Mouse (Mus musculus) adrenal gland, postnatal 14 days (tissue): ENCODE measurements around the gene Tm4sf5. TPM values are rescaled to one million over a fixed set of nuclear protein-coding genes. Genes with fewer than 3 reads are reported as not detected.
"Not testable (repeated sequence)": the region's sequence is repeated elsewhere in the genome, so short reads cannot be mapped to it uniquely, and the experiment has no call there.

Experiments
- DNase-seq: peaks from one replicate; pipeline ENCODE4 v3.0.0; 2021; ENCODE audit warnings: mixed read lengths
- total RNA-seq: library from RNA; stranded (reverse); gene quantifications from 2 replicates; pipeline ENCODE4 v1.2.3, GENCODE M21; 2021

Gene Tm4sf5
- total RNA-seq, 1 experiment from 2014 or later: not detected

- peak; percentile 51 for DNase-seq
Observed at GRCm38 (mm10) chr11:70509753-70510564, 4.9 kb downstream of the Tm4sf5 start.

DNA sequence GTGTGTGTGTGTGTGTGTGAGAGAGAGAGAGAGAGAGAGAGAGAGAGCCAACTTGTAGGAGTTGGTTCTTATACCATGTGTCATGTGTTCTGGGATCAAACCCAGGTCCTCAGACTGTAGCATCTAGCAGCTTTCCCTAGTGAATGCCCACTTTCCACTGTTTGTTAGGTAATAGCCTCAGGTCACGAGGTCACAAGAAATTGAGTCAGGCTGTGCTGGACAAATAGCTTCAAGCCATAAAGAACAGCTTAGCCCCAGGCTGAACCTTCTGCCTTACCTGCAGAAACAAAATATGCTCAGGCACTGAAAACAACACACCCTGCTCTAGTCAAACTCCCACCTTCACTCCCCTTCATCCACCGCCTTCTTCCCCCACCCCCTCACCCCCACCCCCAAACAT is 6.2 kb downstream of the Tm4sf5 start:
- no peak for DNase-seq

DNA sequence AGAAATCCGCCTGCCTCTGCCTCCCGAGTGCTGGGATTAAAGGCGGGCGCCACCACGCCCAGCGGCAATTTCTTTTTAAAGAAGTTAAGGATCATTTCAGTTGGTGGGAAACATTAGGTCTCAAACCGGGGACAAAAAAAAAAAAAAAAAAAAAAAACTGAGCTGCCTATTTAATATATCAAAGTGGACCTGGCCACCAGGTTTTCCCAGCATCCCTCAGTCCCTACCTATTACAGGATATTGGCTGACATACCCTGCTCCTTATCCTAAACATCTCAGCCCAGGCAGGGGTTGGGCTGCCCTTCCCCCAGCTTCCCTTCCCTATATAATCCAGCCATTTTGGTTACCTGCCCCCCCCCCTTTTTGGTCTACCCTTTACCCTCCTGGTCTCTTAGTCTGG is 6.8 kb downstream of the Tm4sf5 start:
- no peak for DNase-seq

DNA sequence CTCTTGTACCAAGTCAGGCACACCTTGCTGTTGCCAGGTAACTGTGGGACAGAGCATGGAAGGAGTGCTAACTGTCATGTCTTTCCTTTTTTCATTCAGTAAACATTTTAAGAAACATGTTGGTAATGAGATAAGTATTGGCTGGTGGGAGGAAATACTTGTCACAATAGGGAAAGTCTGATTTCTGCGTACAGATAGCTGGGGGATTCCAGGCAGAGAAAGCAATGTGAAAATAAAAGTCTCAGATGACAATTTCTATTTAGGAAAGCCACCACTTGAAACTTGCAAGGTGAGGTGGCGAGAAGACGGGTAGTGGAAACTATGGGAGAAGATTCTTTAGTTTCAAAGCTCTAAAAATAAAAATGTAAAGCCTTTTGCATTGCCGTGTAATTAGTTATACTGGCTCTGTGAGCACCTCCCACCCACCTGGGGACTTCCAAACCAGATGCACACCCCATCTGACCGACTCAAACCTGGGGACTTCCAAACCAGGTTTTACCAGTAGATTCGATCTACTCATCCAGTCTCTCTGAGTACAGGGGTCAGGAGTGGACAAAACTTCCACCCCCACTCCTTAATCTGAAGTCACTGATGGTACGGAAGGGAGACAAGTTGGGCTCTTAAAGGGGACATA is 7.8 kb downstream of the Tm4sf5 start:
- DNase-seq: no peak

DNA sequence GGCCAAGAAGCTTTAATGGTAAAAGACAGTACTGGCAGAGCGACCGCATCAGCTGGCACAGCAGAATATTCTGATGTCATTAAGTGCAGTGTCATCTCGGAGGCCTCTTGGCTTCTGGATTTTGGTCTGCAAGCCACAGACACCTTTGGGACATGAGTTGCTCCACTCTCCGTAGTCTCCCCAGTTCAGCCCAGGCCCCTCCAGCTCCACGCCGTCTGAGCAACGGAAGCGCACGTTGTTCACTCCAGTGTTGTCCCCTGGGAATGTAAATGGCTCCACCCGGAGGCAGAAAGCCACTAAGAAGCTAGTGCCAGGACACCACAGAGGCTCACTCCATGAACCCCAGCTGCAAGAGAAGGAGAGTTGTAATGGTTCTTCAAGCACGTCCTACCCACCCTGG is 8.5 kb downstream of the Tm4sf5 start:
- DNase-seq: peak; percentile 59

DNA sequence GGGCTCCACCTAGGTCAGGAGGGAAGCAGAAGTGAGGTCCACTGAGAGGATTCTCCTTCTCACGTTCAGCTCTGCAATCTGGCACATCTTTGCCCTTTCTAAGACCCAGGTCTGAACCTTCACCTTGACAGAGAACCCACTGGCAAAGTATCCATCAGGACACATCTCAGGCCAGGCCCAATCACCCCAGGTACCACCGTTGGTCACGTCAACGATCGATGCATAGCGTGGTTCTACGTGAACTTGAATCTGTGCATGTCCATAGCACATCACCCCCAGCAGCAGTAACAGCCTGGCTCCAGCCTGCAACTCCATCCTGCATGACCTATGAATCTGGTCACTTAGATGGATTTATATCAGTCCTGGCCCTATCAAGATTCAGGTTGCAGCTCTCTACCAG is 9.2 kb downstream of the Tm4sf5 start, which contains the start of gene Vmo1:
TSS of gene Vmo1 (minus strand) at position 329 of the 400 bp plus-strand sequence.
- DNase-seq: no peak

GRCm38 (mm10) chr11:70516352-70516751 is 11.3 kb downstream of the Tm4sf5 start:
- no peak for DNase-seq

DNA sequence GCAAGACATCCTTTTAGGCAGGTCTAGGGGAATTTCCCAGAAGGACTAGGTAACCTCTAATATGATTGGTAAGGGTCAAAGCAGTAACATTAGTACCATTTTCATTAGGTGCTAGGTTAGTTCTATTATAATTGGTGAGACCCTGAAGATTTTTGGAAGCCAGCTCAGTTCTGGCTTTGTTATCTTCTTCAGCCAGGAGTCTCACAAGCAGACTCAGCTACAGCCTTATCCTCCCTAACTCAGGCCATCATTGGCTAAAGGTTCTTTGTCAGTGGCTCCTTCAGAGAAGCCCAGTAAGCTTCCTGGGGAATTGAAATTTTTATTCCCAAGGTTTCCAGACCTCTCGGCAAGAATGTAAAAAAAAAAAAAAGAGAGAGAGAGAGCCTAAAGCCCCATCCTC is 13.4 kb downstream of the Tm4sf5 start:
- DNase-seq: no peak

- DNase-seq: no peak
Observed at GRCm38 (mm10) chr11:70518923-70519322, 13.9 kb downstream of the Tm4sf5 start, which contains the start of gene Gltpd2. Gene Gltpd2, plus strand, starts transcription at chr11:70519196.

- peak; percentile 57 for DNase-seq
Observed at GRCm38 (mm10) chr11:70520178-70520769, 15.2 kb downstream of the Tm4sf5 start.

GRCm38 (mm10) chr11:70523306-70523989 is 18.4 kb downstream of the Tm4sf5 start:
- DNase-seq: not testable (repeated sequence)

DNA sequence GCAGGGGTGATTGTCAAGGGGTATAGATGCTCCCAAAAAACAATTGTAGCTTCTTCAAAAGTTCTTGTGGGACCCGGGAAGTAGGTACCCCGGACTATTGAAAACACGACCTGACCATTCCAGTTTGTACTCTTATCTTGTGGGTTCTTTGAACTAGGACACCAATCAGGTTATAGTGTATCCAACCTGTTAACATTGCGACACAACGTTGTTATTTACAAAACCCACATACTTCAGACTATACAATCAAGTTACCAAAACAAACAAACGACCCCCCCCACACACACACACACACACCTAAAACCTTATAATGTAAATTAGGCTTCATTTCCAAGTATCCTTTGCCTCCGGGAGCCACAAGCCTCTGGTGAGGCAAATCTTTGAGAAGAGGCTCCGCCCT is 19.7 kb downstream of the Tm4sf5 start:
- DNase-seq: no peak

- DNase-seq: peak; percentile 93
Observed at GRCm38 (mm10) chr11:70525184-70525678, 20.2 kb downstream of the Tm4sf5 start, which contains the start of gene Psmb6. Gene Psmb6, plus strand, starts transcription at chr11:70525367.

- DNase-seq: peak; percentile 36
Observed at GRCm38 (mm10) chr11:70525726-70526125, 20.7 kb downstream of the Tm4sf5 start.

- no peak for DNase-seq
Observed at GRCm38 (mm10) chr11:70526211-70526610, 21.2 kb downstream of the Tm4sf5 start.

DNA sequence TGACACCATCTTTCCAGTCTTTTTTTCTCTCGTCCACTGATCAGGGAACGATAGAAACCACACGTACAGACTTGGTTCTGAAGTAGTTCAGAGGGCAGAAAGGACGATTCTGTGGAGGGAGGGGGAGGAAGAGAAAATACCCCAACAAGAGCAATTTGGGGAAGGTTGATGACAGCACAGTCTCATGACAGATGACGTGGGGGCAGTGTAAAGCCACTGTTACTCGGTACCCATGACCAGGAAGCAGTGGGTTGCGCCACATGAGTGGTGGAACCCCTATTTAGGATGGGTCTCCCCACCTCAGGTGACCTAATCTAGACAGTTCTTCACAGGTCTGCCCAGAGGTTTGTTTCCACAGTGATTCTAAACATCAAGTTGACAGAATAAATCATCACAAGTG is 23.6 kb downstream of the Tm4sf5 start:
- no peak for DNase-seq

- not testable (repeated sequence) for DNase-seq
Observed at GRCm38 (mm10) chr11:70531065-70531464, 26.0 kb downstream of the Tm4sf5 start.

- no peak for DNase-seq
Observed at GRCm38 (mm10) chr11:70532839-70533238, 27.8 kb downstream of the Tm4sf5 start, which contains the start of gene Gm40193. Gene Gm40193, minus strand, starts transcription at chr11:70532939.

DNA sequence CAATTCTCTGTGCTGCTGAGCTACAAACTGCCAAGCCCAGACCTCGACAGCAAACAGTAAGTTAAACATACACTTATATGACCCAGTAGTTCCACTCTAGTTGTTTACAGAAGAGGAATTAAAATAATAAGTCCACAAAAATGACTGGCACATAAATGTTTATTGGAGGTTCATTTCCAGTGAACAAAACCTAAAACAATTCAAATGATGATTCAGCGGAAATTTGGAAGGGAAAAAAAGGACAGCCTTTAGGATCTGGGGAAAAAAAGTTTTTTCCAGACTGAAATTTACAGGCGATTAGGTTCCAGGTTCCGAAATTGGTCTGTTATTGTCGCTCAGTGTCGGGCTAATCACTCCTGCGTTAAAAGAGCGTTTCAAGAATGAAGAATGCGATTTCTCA is 34.4 kb downstream of the Tm4sf5 start:
- DNase-seq: no peak

DNA sequence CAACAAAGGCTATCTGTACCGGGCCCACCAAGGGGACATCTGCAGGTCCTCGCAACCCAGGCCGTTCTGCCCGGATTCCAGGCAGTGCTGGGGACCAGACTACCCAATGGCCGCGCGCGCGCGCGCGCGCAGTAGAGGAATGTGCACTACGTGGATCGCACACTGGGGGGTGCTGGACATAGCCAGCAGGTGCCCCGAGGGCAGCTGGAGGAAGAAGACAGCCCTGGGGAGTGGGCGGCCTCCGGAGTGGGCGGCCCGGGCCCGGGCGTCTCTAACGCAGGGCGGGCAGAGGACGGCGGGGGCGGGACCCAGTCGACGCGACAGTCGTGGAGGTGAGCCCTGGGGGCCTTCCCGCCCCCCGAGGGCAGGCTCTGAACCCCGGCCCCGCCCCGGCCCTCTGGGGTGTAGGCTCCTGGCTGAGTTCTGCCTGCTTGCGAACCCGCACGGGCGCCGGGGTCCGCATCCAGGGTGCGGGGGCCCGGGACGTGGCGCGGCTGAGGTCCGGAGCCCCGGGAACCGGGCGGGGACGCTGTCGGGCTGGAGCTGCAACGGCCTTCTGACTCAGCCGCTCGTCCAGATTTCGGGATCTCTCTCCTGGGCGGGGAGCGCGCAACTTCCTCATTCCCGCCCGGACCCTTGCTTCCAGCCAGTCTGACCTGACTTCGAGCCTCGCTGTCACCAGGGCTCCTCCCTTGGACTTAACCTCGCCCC is 35.0 kb downstream of the Tm4sf5 start, which contains the start of gene Pld2:
TSS of gene Pld2 (plus strand) at position 188 of the 711 bp plus-strand sequence.
- DNase-seq: peak; percentile 94

- DNase-seq: no peak
Observed at GRCm38 (mm10) chr11:70540928-70541327, 35.9 kb downstream of the Tm4sf5 start.
